Mouse (Mus musculus): ENCODE measurements around the gene Gm48552.

Gm48552 gene

GRCm38 (mm10) chr10:81418216-81419070 lies 29.6 kb downstream of the Gm48552 start:
- no peak for DNase-seq (ENCODE audit: extremely low read depth, low read depth, low spot score)

GRCm38 (mm10) chr10:81419111-81419928 lies 30.5 kb downstream of the Gm48552 start:
- DNase-seq (ENCODE audit: extremely low read depth, low read depth, low spot score): no peak

- DNase-seq (ENCODE audit: extremely low read depth, low read depth, low spot score): no peak
These were observed 31.5 kb downstream of the Gm48552 start for GRCm38 (mm10) chr10:81420191-81420767.

- no peak for DNase-seq (ENCODE audit: extremely low read depth, low read depth, low spot score)
These were observed 32.4 kb downstream of the Gm48552 start for GRCm38 (mm10) chr10:81421041-81421796.

- no peak for DNase-seq (ENCODE audit: extremely low read depth, low read depth, low spot score)
These were observed 32.9 kb downstream of the Gm48552 start for GRCm38 (mm10) chr10:81421797-81422100.

GRCm38 (mm10) chr10:81422191-81422590 lies 33.4 kb downstream of the Gm48552 start:
- no peak for DNase-seq (ENCODE audit: extremely low read depth, low read depth, low spot score)

GRCm38 (mm10) chr10:81422661-81423217 lies 33.9 kb downstream of the Gm48552 start:
- no peak for DNase-seq (ENCODE audit: extremely low read depth, low read depth, low spot score)

GRCm38 (mm10) chr10:81423476-81424245 lies 34.9 kb downstream of the Gm48552 start:
- DNase-seq (ENCODE audit: extremely low read depth, low read depth, low spot score): no peak

- DNase-seq (ENCODE audit: extremely low read depth, low read depth, low spot score): no peak
These were observed 35.6 kb downstream of the Gm48552 start for GRCm38 (mm10) chr10:81424246-81425051.

- no peak for DNase-seq (ENCODE audit: extremely low read depth, low read depth, low spot score)
These were observed 36.5 kb downstream of the Gm48552 start for GRCm38 (mm10) chr10:81425236-81425850.

- DNase-seq (ENCODE audit: extremely low read depth, low read depth, low spot score): no peak
These were observed 37.4 kb downstream of the Gm48552 start for GRCm38 (mm10) chr10:81426081-81426671.

- no peak for DNase-seq (ENCODE audit: extremely low read depth, low read depth, low spot score)
These were observed 38.1 kb downstream of the Gm48552 start for GRCm38 (mm10) chr10:81426897-81427296.

GRCm38 (mm10) chr10:81427327-81427726 lies 38.5 kb downstream of the Gm48552 start:
- no peak for DNase-seq (ENCODE audit: extremely low read depth, low read depth, low spot score)

- no peak for DNase-seq (ENCODE audit: extremely low read depth, low read depth, low spot score)
These were observed 39.1 kb downstream of the Gm48552 start for GRCm38 (mm10) chr10:81427804-81428506.

- DNase-seq (ENCODE audit: extremely low read depth, low read depth, low spot score): no peak
These were observed 39.7 kb downstream of the Gm48552 start for GRCm38 (mm10) chr10:81428507-81428870.

GRCm38 (mm10) chr10:81429092-81429491 lies 40.3 kb downstream of the Gm48552 start:
- no peak for DNase-seq (ENCODE audit: extremely low read depth, low read depth, low spot score)

GRCm38 (mm10) chr10:81429605-81430061 lies 40.8 kb downstream of the Gm48552 start:
- DNase-seq (ENCODE audit: extremely low read depth, low read depth, low spot score): no peak
